Mouse (Mus musculus): ENCODE results near the gene Map4k1. TPM values are rescaled to one million over a fixed set of nuclear protein-coding genes. Genes with fewer than 3 reads are reported as not detected.
A peak's percentile ranks its signal among the peaks of the same experiment; 100 is the strongest.

Gene Map4k1
- polyA plus RNA-seq, 1 experiment from 2014 or later = 5.5 TPM

GRCm38 (mm10) chr7:28945416-28946270, 36.2 kb upstream of the Map4k1 start:
- Histone ChIP-seq H3K27ac (peak overlapping the region; percentile 10; the same call in 1 of the 2 replicates), H3K4me3 (no peak overlapping the region), H3K9ac (0 out of 2 replicates have a peak overlapping the region, but pooled peaks have one; percentile 5), H3K4me1 (peaks cover 29% of the 10 kb centered on the region), H3K36me3 (peaks cover 11% of the 10 kb centered on the region), H3K4me2 (replicated peaks) (0 out of 2 replicates have a peak overlapping the region, but pooled peaks have one; percentile 5), H3K27me3 (replicated peaks) (no peaks in the 10 kb centered on the region), H3K9me3 (no peaks in the 10 kb centered on the region)
- ATAC-seq (ENCODE audit: low FRiP score, low read depth) = no peak
- WGBS = 43% methylated on average over 10 of the region's 10 CpGs

- WGBS = 29% methylated on average over 1 of the region's 1 CpGs
- Histone ChIP-seq H3K4me2 (replicated peaks) (no peak overlapping the region), H3K36me3 (peaks cover 12% of the 10 kb centered on the region), H3K27ac (no peak overlapping the region; the same call in 1 of the 2 replicates), H3K9ac (no peak overlapping the region), H3K27me3 (replicated peaks) (no peaks in the 10 kb centered on the region), H3K4me3 (no peak overlapping the region), H3K9me3 (no peaks in the 10 kb centered on the region), H3K4me1 (peaks cover 29% of the 10 kb centered on the region)
- ATAC-seq (ENCODE audit: low FRiP score, low read depth) = no peak
Measured at GRCm38 (mm10) chr7:28946271-28946610, 35.6 kb upstream of the Map4k1 start.

- no peaks in the 10 kb centered on the region for H3K9me3 ChIP-seq
- no peak overlapping the region for H3K4me2 ChIP-seq (replicated peaks)
- 86% methylated on average over 7 of the region's 7 CpGs for WGBS
- H3K27me3 ChIP-seq (replicated peaks) = no peaks in the 10 kb centered on the region
- ATAC-seq (ENCODE audit: low FRiP score, low read depth) = no peak
- no peak overlapping the region for H3K4me3 ChIP-seq
- H3K9ac ChIP-seq = no peak overlapping the region
- peaks cover 34% of the 10 kb centered on the region for H3K4me1 ChIP-seq
- peaks cover 14% of the 10 kb centered on the region for H3K36me3 ChIP-seq
- no peak overlapping the region for H3K27ac ChIP-seq
Measured at GRCm38 (mm10) chr7:28948746-28949145, 33.1 kb upstream of the Map4k1 start.

- WGBS = 89% methylated on average over 2 of the region's 2 CpGs
- Histone ChIP-seq H3K9ac (no peak overlapping the region), H3K36me3 (peaks cover 14% of the 10 kb centered on the region), H3K4me3 (no peak overlapping the region), H3K27me3 (replicated peaks) (no peaks in the 10 kb centered on the region), H3K27ac (no peak overlapping the region), H3K4me2 (replicated peaks) (no peak overlapping the region), H3K4me1 (peaks cover 38% of the 10 kb centered on the region), H3K9me3 (no peaks in the 10 kb centered on the region)
- ATAC-seq (ENCODE audit: low FRiP score, low read depth) = no peak
Measured at GRCm38 (mm10) chr7:28949298-28949697, 32.6 kb upstream of the Map4k1 start.

GRCm38 (mm10) chr7:28950346-28951037, 31.4 kb upstream of the Map4k1 start:
- Histone ChIP-seq H3K4me1 (peaks cover 38% of the 10 kb centered on the region), H3K36me3 (peaks cover 14% of the 10 kb centered on the region), H3K9ac (no peak overlapping the region), H3K9me3 (no peaks in the 10 kb centered on the region), H3K27me3 (replicated peaks) (no peaks in the 10 kb centered on the region), H3K4me2 (replicated peaks) (no peak overlapping the region), H3K27ac (no peak overlapping the region), H3K4me3 (no peak overlapping the region)
- 94% methylated on average over 10 of the region's 10 CpGs for WGBS
- ATAC-seq (ENCODE audit: low FRiP score, low read depth) = no peak

- peaks cover 30% of the 10 kb centered on the region for H3K4me1 ChIP-seq
- H3K4me3 ChIP-seq = no peak overlapping the region
- 93% methylated on average over 2 of the region's 2 CpGs for WGBS
- peaks cover 12% of the 10 kb centered on the region for H3K36me3 ChIP-seq
- H3K9ac ChIP-seq = no peak overlapping the region
- no peaks in the 10 kb centered on the region for H3K27me3 ChIP-seq (replicated peaks)
- ATAC-seq (ENCODE audit: low FRiP score, low read depth) = no peak
- H3K9me3 ChIP-seq = no peaks in the 10 kb centered on the region
- H3K4me2 ChIP-seq (replicated peaks) = no peak overlapping the region
- no peak overlapping the region for H3K27ac ChIP-seq
Measured at GRCm38 (mm10) chr7:28951764-28952163, 30.1 kb upstream of the Map4k1 start.

GRCm38 (mm10) chr7:28952786-28953185, 29.1 kb upstream of the Map4k1 start:
- no peak overlapping the region for H3K4me3 ChIP-seq
- no peaks in the 10 kb centered on the region for H3K9me3 ChIP-seq
- H3K4me2 ChIP-seq (replicated peaks) = no peak overlapping the region
- H3K27me3 ChIP-seq (replicated peaks) = no peaks in the 10 kb centered on the region
- no peak for ATAC-seq (ENCODE audit: low FRiP score, low read depth)
- peaks cover 11% of the 10 kb centered on the region for H3K36me3 ChIP-seq
- peaks cover 23% of the 10 kb centered on the region for H3K4me1 ChIP-seq
- no peak overlapping the region for H3K9ac ChIP-seq
- 45% methylated on average over 3 of the region's 3 CpGs for WGBS
- H3K27ac ChIP-seq = no peak overlapping the region

GRCm38 (mm10) chr7:28953476-28954376, 28.1 kb upstream of the Map4k1 start:
- 0 out of 2 replicates have a peak overlapping the region, but pooled peaks have one; percentile 32 for H3K27ac ChIP-seq
- 3% methylated on average over 2 of the region's 2 CpGs for WGBS
- peaks cover 24% of the 10 kb centered on the region for H3K4me1 ChIP-seq
- no peak overlapping the region for H3K9ac ChIP-seq
- peaks cover 9% of the 10 kb centered on the region for H3K36me3 ChIP-seq
- no peaks in the 10 kb centered on the region for H3K27me3 ChIP-seq (replicated peaks)
- no peaks in the 10 kb centered on the region for H3K9me3 ChIP-seq
- peak; percentile 76 for ATAC-seq (ENCODE audit: low FRiP score, low read depth)
- peak overlapping the region; percentile 37 for H3K4me2 ChIP-seq (replicated peaks)
- H3K4me3 ChIP-seq = no peak overlapping the region

GRCm38 (mm10) chr7:28954773-28955172, 27.1 kb upstream of the Map4k1 start:
- no peak for ATAC-seq (ENCODE audit: low FRiP score, low read depth)
- WGBS = 73% methylated on average over 4 of the region's 4 CpGs

GRCm38 (mm10) chr7:28955295-28955897, 26.5 kb upstream of the Map4k1 start:
- WGBS = 60% methylated on average over 5 of the region's 5 CpGs
- Histone ChIP-seq H3K4me3 (no peak overlapping the region), H3K9ac (no peak overlapping the region), H3K27ac (no peak overlapping the region), H3K27me3 (replicated peaks) (no peaks in the 10 kb centered on the region), H3K36me3 (peaks cover 6% of the 10 kb centered on the region; the same call in 1 of the 2 replicates), H3K4me1 (peaks cover 40% of the 10 kb centered on the region), H3K4me2 (replicated peaks) (no peak overlapping the region), H3K9me3 (no peaks in the 10 kb centered on the region)
- no peak for ATAC-seq (ENCODE audit: low FRiP score, low read depth)

More at GRCm38 (mm10) chr7:28954773-28955172, 27.1 kb upstream of the Map4k1 start:
- Histone ChIP-seq H3K27me3 (replicated peaks) (no peaks in the 10 kb centered on the region), H3K4me1 (peaks cover 34% of the 10 kb centered on the region), H3K36me3 (peaks cover 7% of the 10 kb centered on the region; the same call in 1 of the 2 replicates), H3K9me3 (no peaks in the 10 kb centered on the region), H3K9ac (no peak overlapping the region), H3K4me2 (replicated peaks) (no peak overlapping the region), H3K27ac (no peak overlapping the region), H3K4me3 (no peak overlapping the region)

- WGBS = 90% methylated on average over 1 of the region's 1 CpGs
Measured at GRCm38 (mm10) chr7:28956270-28956669, 25.6 kb upstream of the Map4k1 start.

More at GRCm38 (mm10) chr7:28956270-28956669, 25.6 kb upstream of the Map4k1 start:
- Histone ChIP-seq H3K9me3 (no peaks in the 10 kb centered on the region), H3K4me2 (replicated peaks) (no peak overlapping the region), H3K27ac (no peak overlapping the region), H3K36me3 (0 out of 2 replicates have a peak, but pooled peaks cover 3% of the 10 kb centered on the region), H3K4me1 (peaks cover 49% of the 10 kb centered on the region), H3K27me3 (replicated peaks) (no peaks in the 10 kb centered on the region), H3K4me3 (no peak overlapping the region), H3K9ac (no peak overlapping the region)
- no peak for ATAC-seq (ENCODE audit: low FRiP score, low read depth)
